Mouse (Mus musculus) lung, adult 2 months (tissue): ENCODE results near the gene Yipf3.

Experiments used
- CTCF ChIP-seq: fragments of 200-500 bp; IDR thresholded peaks from 2 replicates; pipeline ENCODE4 v1.5.1; 2011; ENCODE audit warnings: mild to moderate bottlenecking, low read length, control low read depth; ENCODE audit not compliant: insufficient read depth
- POLR2A ChIP-seq: fragments of 200-500 bp; IDR thresholded peaks from 2 replicates; pipeline ENCODE4 v1.6.1; 2011; ENCODE audit warnings: low read depth, mild to moderate bottlenecking, control low read depth, low read length, borderline replicate concordance; ENCODE audit errors: extremely low read depth

GRCm38 (mm10) chr17:46237079-46237478, 10.8 kb upstream of the Yipf3 start:
- no peak for TF ChIP-seq POLR2A
- TF ChIP-seq CTCF: no peak
